Mouse (Mus musculus) mouse trophoblast stem cell (cell line): ENCODE results near the gene Tmem238.
"Not testable (repeated sequence)": the region's sequence is repeated elsewhere in the genome, so short reads cannot be mapped to it uniquely, and the experiment has no call there.

ENCODE experiments used
- in situ Hi-C, 2 experiments: fragments of 300-500 bp; cut with MseI, MboI; formaldehyde crosslinking; loops; 2 replicates in 1 of 2; 3 replicates in 1 of 2; pipeline ENCODE4 v1.15.1; 2025

The Tmem238 gene

GRCm38 (mm10) chr7:4789436-4789935 is at the start of gene Tmem238:
Gene Tmem238, minus strand, starts transcription at chr7:4789656.
- in situ Hi-C loops, result no loop called here

GRCm38 (mm10) chr7:4837639-4838038 is 48.2 kb upstream of the Tmem238 start:
- in situ Hi-C loops, result no loop called here

GRCm38 (mm10) chr7:4836351-4836792 is 46.9 kb upstream of the Tmem238 start:
- in situ Hi-C loops, result no loop called here

- in situ Hi-C loops, result no loop called here
These were observed 46.3 kb upstream of the Tmem238 start for GRCm38 (mm10) chr7:4835631-4836327.

GRCm38 (mm10) chr7:4830476-4830875 is 41.0 kb upstream of the Tmem238 start:
- in situ Hi-C loops, result no loop called here

- in situ Hi-C loops, result no loop called here
These were observed 35.9 kb upstream of the Tmem238 start for GRCm38 (mm10) chr7:4825365-4825764.

- in situ Hi-C loops, result no loop called here
These were observed 32.9 kb upstream of the Tmem238 start for GRCm38 (mm10) chr7:4822162-4822907.

GRCm38 (mm10) chr7:4821690-4822089 is 32.2 kb upstream of the Tmem238 start:
- in situ Hi-C loops, result no loop called here

GRCm38 (mm10) chr7:4820925-4821324 is 31.5 kb upstream of the Tmem238 start:
- in situ Hi-C loops, result not testable (repeated sequence)

GRCm38 (mm10) chr7:4816559-4816958 is 27.1 kb upstream of the Tmem238 start:
- in situ Hi-C loops, result no loop called here

- in situ Hi-C loops, result no loop called here
These were observed 23.8 kb upstream of the Tmem238 start for GRCm38 (mm10) chr7:4813105-4813791.

GRCm38 (mm10) chr7:4812303-4813104 is 23.0 kb upstream of the Tmem238 start, which contains the start of gene Ube2s:
Gene Ube2s, minus strand, starts transcription at chr7:4812590.
- in situ Hi-C loops, result no loop called here

GRCm38 (mm10) chr7:4811842-4812302 is 22.4 kb upstream of the Tmem238 start:
- in situ Hi-C loops, result no loop called here

- in situ Hi-C loops, result not testable (repeated sequence)
These were observed 21.7 kb upstream of the Tmem238 start for GRCm38 (mm10) chr7:4811131-4811530.

GRCm38 (mm10) chr7:4806716-4807115 is 17.3 kb upstream of the Tmem238 start:
- in situ Hi-C loops, result loop anchor here in 1 of 2 experiments (10.0 kb wide), 1 partner anchor 58 kb away; no protein-coding TSS in a partner anchor

- in situ Hi-C loops, result loop anchor here in 1 of 2 experiments (10.0 kb wide), 1 partner anchor 63 kb away; no protein-coding TSS in a partner anchor
These were observed 12.8 kb upstream of the Tmem238 start for GRCm38 (mm10) chr7:4802247-4802646.

- in situ Hi-C loops, result no loop called here
These were observed 6.4 kb upstream of the Tmem238 start for GRCm38 (mm10) chr7:4795767-4796433.

GRCm38 (mm10) chr7:4794631-4795168 is 5.2 kb upstream of the Tmem238 start:
- in situ Hi-C loops, result no loop called here

- in situ Hi-C loops, result no loop called here
These were observed 4.2 kb upstream of the Tmem238 start for GRCm38 (mm10) chr7:4793674-4794073.

- in situ Hi-C loops, result not testable (repeated sequence)
These were observed 3.8 kb upstream of the Tmem238 start for GRCm38 (mm10) chr7:4793248-4793647.
